Mouse (Mus musculus) left cerebral cortex, postnatal 36 days (tissue): ENCODE data around the gene Hexb. TPM values are rescaled to one million over a fixed set of nuclear protein-coding genes. Genes with fewer than 3 reads are reported as not detected.

Experiments
- DNase-seq, 2 experiments: peaks; one replicate each; pipeline ENCODE4 v3.0.0; 2021 to 2022; ENCODE audit warnings: low spot score in 2 of 2, mixed read lengths in 1 of 2
- intact Hi-C: fragments of 180-260 bp; cut with DNase I; formaldehyde crosslinking; loops from one replicate; pipeline ENCODE4 v1.15.1; 2025
- total RNA-seq, 2 experiments: library from RNA; stranded (reverse); gene quantifications; 2 replicates each; pipeline ENCODE4 v1.2.3; 2021

Hexb gene
- total RNA-seq: 100 to 1,000 TPM; 111 to 119 TPM

DNA sequence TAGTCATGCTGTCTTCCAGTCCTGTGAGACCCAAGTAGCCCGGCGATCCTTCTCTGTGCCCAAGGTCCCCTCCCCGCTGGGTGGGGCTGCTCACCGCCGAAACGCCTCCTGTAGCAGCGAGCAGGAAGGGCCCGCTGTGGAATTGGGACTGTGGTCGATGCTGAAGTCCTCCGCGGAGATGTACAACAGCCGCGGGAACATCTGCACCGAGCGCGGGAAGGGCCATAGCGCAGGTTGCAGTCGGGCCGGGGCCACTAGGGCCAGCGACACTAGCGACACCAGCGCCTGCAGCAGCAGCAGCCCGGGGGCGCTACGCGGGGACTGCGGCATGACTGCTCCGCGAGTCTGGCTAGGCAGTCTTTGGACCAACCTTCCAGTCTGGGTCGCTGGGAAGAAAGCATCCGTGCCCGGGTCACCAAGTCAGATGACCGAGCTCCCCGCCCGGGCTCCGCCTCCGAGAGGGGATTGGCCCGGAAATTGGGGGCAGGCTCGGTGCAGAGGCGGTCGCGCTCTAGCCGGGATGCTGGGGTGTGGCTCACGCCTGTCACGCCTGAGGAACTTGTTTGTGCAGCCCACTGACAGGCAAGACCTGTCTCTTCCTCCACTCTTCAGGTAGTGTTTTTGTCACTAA lies at the start of gene Hexb:
TSS of gene Hexb (minus strand) at position 426 of the 631 bp plus-strand sequence.
- DNase-seq: peak; percentile 87 to 90
- intact Hi-C loops: no loop called here

DNA sequence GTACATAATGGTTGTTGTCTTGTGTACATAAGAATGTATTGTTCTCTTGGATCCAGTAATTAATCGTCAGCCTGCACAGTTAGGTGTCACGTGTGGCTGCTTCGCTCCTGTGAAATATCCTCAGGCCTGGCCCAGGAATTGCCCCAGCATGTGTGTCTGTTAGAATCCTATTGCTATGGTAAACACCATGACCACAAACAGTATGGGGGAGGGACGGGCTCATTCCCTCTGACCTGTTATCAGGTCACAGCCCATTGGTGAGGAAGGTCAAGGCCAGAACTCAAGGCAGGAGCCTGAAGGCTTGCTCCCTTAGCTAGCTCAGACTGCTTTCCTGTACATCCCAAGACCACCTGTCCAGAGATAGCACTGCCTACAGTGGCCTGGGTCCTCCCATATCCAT lies 49.6 kb upstream of the Hexb start:
- DNase-seq: no peak
- intact Hi-C loops: loop anchor here (5.0 kb wide), 1 partner anchor 145 kb away; no protein-coding TSS in a partner anchor

DNA sequence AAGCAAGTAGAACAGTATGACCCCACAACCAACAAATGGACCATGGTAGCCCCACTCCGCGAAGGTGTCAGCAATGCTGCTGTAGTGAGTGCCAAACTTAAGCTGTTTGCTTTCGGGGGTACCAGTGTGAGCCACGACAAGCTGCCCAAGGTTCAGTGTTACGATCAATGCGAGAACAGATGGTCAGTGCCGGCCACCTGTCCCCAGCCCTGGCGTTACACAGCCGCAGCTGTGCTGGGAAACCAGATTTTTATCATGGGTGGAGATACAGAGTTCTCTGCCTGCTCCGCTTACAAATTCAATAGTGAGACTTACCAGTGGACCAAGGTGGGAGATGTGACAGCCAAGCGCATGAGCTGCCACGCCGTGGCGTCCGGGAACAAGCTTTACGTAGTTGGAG lies 48.1 kb upstream of the Hexb start:
- intact Hi-C loops: loop anchor here (5.0 kb wide), 1 partner anchor 146 kb away; no protein-coding TSS in a partner anchor
- DNase-seq: peak in 1 of 2 experiments; percentile 23

DNA sequence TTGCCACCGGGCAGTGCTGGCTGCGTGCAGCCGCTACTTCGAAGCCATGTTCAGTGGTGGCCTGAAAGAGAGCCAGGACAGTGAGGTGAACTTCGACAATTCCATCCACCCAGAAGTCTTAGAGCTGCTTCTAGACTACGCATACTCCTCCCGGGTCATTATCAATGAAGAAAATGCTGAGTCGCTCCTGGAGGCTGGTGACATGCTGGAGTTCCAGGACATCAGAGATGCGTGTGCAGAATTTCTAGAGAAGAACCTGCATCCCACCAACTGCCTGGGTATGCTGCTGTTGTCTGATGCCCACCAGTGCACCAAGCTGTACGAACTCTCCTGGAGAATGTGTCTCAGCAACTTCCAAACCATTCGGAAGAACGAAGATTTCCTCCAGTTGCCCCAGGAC lies 47.0 kb upstream of the Hexb start:
- peak in 1 of 2 experiments; percentile 48 for DNase-seq
- intact Hi-C loops: loop anchor here (5.0 kb wide), 1 partner anchor 147 kb away; no protein-coding TSS in a partner anchor

DNA sequence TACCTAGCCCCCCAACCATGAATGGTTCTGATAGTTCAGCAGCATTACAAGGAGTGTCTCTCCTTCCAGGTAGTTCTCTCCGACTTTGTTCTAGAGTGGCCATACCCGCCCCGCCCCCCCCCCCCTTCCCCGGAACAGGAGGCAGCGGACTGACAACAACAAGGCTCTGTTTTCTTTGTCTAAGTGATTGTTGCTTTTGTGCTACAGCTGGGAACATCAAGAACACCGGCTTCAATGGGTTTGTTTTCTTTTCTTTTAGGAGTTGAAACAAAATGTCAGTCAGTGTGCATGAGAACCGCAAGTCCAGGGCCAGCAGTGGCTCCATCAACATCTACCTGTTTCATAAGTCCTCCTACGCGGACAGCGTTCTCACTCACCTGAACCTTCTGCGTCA lies 46.6 kb upstream of the Hexb start:
- intact Hi-C loops: loop anchor here (5.0 kb wide), 6 partner anchors 148 to 523 kb away; no protein-coding TSS in a partner anchor
- no peak for DNase-seq

DNA sequence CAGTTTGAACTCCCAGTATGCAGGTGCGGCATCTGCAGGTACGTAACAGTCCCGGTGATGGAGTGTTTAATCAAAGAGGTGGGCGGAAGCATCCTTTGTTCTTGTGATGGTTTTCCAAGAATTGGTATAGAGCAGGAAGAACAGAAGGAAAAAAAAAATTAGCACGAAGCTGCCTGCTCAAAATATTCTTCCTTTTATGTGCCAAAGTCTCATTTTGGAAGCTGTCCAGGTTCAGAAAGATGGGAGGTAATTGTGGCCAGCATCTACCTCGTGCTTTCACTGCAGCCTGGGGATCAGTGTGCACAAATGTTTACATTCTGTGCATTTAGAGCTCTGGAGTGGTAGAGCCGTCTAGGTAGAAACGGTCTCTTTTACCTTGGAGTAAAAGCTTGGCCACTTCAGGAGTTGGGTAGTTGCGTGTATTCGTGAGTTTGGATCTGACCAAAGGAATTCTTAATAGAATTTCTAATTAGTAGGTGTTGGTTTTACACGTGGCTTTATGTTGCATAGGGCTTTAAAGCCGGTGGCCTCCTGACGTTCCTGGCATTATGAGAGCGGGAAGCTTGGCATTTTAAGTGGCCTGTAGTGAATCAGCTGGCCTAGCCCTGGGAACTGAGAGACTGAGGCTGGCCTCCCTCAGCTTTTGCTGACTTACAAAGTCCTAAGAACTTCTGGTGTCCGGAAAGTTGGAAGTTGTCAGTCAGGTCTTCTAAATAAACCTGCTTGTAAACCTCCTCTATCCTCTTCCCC lies 46.0 kb upstream of the Hexb start:
- DNase-seq: peak in 1 of 2 experiments; percentile 21
- intact Hi-C loops: loop anchor here (5.0 kb wide), 5 partner anchors 198 to 523 kb away; no protein-coding TSS in a partner anchor

DNA sequence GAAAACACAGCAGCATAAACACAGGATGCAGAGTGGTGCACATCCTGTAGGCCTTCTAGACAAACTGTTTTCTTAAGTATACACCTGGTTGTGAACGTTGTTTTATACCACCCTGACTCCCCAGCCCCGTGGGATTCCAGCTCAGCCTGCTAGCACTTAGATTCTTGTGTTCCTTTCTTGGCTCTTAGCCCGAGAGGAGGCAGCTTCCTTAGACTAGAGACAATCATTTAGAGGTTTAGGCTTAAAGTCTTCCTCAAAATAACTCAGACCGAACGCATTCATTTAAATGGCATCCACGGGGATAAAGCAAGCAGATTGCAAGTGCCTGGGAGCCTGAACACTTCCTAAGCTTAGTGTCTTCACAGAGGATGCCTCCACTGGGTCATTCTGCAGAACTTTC lies 44.6 kb upstream of the Hexb start:
- DNase-seq: peak in 1 of 2 experiments; percentile 34
- intact Hi-C loops: loop anchor here (5.0 kb wide), 5 partner anchors 200 to 525 kb away; no protein-coding TSS in a partner anchor

DNA sequence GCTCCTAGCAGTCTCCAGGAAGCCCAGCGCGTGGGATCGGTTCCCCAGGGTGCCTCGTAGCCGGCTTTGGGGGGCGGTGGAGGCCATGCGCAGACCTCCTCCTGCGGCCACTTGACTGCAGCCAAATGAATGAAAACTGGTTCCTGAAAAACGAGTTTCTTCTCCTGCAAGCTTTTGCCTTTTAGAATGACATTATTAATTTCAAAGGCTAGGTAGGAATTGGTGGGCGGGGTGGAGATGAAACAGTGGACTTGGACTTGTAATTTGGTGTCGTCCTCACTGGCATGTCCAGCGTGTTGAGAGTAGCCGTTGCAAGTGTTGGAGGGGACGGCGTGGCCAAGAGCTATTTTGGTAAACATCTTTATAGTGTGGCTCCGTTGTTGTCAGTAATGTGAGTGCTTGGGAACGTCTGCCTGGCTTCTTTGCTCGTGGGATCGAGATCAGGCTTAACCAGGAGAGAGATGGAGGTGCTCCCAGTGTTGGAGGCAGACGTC lies 43.7 kb upstream of the Hexb start:
- intact Hi-C loops: loop anchor here (5.0 kb wide), 5 partner anchors 200 to 525 kb away; no protein-coding TSS in a partner anchor
- no peak for DNase-seq

DNA sequence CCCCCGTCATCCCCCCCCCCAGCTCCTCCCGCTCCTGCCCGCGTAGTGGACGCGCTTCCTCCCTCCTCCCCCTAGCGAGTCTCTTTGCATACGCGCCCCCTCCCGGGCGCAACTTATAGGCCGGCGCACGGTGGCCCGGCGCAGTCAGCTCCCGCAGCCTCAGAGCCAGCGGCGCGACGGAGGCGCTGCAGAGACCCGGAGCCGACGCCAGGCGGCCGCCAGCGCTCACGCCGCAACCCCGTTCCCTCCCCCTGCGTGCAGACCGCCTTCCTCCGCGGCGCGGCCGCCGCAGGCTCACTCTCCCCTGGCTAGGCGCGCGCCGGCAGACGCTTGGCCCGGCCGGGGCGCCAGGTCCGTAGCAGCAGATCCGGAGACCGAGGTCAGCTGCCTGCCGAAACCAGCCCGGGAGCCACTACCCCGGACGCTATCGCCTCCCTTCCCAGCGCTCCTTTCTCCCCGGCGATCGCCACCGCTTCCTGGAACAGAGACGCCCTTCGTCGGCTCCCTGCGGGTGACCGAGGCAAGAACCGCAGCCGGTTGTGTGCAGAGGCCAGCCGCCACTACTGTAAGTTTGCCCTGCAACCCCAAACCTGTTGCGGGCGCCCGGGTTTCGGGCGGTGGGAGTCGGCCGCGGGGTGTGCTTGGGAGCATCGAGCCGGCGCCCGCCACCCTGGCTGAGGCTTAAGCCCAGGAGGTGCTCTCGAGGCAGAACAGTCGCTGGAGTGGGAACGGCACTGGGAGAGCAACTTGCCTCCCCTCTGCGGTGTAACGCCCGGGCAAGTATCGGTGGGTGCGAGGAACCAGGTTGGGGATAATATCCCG lies 43.0 kb upstream of the Hexb start, which contains the start of gene Enc1:
TSS of gene Enc1 (plus strand) at position 141 of the 822 bp plus-strand sequence.
- DNase-seq: peak; percentile 90 to 91
- intact Hi-C loops: loop anchor here (5.0 kb wide), 5 partner anchors 201 to 526 kb away; no protein-coding TSS in a partner anchor

DNA sequence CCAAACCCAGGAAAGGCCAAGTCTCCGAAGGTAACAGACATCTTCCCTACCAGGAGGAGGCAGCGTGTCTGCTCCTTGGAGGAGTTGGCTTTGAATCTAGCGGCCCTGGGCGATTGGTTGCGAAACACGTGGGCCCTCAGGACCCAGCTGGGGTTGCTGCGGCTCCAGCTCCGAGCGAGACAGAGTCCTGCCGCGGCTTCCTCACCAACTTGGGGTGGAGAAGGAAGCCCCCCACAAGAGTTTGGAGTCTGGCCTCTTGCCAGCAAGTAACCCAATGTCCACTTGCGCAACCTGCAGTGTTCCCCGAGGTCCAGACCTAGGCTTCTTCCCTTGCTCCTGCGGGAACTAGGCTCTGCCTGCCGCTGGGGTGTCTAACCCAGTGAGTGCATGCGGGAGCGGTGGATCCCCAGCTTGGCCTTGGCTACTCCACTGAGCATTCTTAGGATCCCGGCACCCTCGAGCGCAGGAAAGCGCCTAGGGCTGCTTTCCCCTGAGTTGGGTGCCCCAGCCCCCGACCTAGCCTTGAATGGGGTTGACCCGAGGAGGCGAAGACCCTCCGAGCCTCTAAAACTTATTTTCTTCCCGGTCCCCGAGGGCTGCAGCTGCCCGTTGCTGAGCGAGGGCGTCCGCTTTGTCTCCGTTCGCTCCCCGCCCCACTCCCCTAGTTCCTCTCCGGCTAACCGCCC lies 42.3 kb upstream of the Hexb start:
- intact Hi-C loops: loop anchor here (5.0 kb wide), 5 partner anchors 202 to 527 kb away; no protein-coding TSS in a partner anchor
- peak; percentile 77 to 79 for DNase-seq

DNA sequence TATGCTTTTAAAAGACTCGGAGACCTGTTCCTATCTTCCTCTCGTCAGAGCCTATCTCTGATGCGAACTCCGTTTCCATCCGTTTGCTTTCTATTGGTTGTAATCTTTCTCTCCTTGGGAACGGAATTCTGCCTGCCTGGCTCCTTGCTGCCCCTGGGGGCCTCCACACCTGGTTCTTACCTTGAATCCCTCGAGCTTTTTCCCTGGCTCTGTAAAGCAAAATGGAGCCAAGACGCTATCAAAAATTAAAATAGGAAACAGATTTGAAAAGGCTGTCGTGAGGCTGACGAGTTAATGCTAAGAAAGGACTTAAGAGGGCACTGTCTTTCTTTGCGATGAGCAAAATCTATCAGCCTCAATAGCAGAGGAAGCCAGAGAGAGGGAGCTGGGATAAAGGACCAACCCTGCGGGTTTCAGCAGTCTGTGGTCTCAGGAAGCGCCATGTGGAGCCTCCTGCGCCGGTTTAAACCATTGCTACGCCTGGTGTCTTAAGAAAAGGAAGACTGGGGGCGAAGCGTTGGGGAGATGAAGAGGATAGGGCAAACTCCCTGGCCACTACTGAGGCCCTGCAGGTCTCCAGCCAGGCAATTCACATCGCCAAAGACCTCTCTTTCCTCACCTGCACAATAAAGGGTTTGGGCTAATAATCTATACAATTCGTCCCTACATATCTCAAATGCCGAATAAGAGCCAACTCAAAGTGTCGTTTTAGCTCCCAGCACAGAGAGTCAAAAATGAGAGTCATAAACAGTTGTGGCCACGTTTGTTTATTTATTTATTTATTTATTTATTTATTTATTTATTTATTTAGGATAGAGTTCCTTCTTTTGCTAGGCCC lies 41.4 kb upstream of the Hexb start:
- peak in 1 of 2 experiments; percentile 62 for DNase-seq
- intact Hi-C loops: loop anchor here (5.0 to 10.0 kb wide), 7 partner anchors 203 to 1005 kb away; no protein-coding TSS in a partner anchor

DNA sequence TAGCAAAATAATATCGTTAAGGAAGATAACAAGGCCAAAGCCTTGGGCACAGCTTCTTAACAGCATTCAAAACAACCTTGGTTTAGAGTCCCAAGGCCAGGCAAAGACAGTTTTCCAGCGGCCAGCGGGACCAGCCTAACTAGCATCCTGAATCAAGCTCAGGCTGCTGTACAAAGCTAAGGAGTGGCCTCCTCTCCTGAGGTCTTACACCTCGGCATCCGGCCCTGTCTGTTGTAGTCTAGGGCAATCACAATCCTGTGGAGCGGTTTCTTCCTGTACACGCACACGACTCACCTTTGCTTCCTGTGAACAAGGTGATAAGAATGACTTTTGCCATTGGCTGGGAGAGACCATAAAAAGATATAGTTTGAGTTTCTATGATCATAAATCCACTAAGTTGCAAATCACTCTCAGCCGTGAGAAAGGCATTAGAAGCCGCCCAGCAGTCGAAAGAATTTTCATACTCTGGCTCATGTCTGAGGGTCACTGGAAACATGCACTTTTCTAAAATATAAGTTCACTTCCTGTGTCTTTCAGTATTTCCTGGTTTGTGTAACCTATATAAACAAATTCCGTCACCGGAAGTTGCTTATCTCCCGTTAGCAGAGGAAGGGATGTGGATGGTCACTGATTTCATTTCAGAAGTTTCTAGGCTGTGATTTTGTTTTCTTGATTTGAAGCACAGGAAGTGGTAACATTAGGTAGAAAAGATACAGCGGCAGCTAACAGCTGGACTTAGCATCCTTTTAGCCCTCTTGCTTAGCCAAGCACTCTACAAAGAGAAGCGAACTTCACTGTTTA lies 40.2 kb upstream of the Hexb start:
- no peak for DNase-seq

DNA sequence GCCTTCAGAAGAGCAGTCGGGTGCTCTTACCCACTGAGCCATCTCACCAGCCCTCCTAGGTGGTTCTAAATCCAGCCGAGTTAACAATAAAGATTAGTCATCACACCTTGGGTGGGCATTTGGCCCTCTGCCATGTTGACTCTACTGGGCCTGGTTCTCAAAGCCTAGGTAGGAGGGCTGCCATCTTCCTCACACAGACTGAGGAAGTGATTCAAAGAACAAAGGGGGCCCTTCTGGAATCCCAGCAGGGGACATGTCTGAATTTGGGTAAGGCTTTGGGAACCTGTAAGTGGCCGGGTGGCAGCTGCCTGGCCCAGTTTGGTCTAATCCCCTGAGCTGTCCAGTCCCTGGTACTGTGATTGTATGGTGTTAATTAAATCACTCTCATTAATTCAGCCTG lies 39.5 kb upstream of the Hexb start:
- intact Hi-C loops: loop anchor here (10.0 kb wide), 2 partner anchors 777 to 1007 kb away; no protein-coding TSS in a partner anchor
- no peak for DNase-seq

More for the DNA sequence above, 40.2 kb upstream of the Hexb start:
- intact Hi-C loops: loop anchor here (10.0 kb wide), 2 partner anchors 776 to 1006 kb away; no protein-coding TSS in a partner anchor

DNA sequence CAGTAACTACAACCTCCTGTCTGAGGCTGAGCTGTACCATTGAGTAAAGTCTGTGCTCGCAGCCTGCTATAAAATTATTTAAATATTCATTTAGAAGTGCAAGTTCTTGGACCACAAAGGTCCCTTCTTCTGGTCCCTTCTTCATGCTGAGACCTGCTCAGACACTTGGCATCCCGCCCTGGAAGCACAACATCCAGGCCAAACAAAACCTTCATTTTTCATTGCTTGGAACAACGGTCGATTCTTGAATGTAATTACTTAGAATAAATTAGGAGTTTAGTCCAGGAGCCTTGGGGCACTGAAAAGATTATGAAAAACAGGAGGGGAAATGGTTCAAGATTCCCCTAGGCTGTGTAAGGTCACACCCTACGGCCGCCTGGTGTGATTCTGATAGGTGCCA lies 37.8 kb upstream of the Hexb start:
- intact Hi-C loops: loop anchor here (1.0 to 10.0 kb wide), 3 partner anchors 703 to 1009 kb away; no protein-coding TSS in a partner anchor

DNA sequence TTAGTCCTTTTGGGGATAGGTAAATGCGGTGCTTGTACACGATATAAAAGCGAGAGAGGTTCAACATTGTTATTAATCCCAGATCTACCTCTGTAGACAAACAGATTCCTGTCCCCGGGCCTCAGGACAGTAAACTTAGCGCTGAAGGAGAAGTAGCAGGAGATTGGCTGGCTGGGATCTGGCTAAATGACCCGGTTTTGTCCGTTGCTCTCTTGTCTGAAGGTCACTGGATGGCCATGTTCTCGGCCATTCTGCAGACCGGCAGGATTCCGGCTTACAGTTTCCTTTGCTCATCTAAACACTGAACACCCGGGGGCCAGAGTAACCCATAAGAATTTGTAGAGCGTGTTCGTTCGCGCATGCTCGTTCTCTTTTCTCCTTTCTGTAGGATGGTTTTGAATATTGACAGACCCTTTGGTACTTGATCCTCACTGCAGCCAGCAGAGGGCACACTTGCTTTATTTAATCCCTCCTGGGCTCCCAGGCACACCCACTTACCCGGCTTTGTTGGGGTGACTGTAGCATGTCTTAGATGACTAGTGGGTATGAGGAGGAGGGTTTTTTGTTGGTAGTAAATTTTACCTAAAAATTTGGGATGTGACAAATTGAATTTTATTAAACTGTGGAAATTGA lies 36.7 kb upstream of the Hexb start:
- intact Hi-C loops: loop anchor here (1.0 to 10.0 kb wide), 3 partner anchors 704 to 1010 kb away; no protein-coding TSS in a partner anchor
- DNase-seq: peak; percentile 80 to 82

More for the DNA sequence above, 37.8 kb upstream of the Hexb start:
- no peak for DNase-seq

DNA sequence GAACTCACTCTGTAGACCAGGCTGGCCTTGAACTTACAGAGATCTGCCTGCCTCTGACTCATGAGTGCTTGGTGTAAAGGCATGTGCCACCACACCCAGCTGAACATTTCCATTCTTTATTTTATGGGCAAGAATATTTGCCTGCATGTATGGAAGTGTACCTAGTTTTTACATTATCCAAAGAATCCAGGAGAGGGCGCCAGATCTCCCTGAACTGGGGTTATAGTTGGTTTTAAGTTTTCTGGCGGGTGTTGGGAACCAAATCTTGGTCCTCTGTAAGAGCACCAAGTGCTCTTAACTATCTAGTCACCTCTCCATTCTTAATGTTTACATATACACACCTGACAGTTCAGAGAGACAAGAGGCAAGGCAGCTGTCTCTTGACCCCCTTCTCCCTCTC lies 34.9 kb upstream of the Hexb start:
- intact Hi-C loops: loop anchor here (10.0 kb wide), 2 partner anchors 782 to 1012 kb away; no protein-coding TSS in a partner anchor
- no peak for DNase-seq
